Mouse (Mus musculus): ENCODE data around the gene Clcnka. TPM values are rescaled to one million over a fixed set of nuclear protein-coding genes. Genes with fewer than 3 reads are reported as not detected.

Clcnka gene
- polyA plus RNA-seq, 1 experiment = not detected

GRCm38 (mm10) chr4:141423288-141423687 is 24.8 kb upstream of the Clcnka start:
- WGBS = 64% methylated on average over 5 of the region's 5 CpGs
- no peak for DNase-seq (ENCODE audit: low read depth, low spot score)

- no peak for DNase-seq (ENCODE audit: low read depth, low spot score)
- 70% methylated on average over 5 of the region's 5 CpGs for WGBS
Observed at GRCm38 (mm10) chr4:141422841-141423240, 24.3 kb upstream of the Clcnka start.

- no peak for DNase-seq (ENCODE audit: low read depth, low spot score)
- WGBS = 57% methylated on average over 14 of the region's 14 CpGs
Observed at GRCm38 (mm10) chr4:141421423-141421822, 22.9 kb upstream of the Clcnka start.

GRCm38 (mm10) chr4:141420886-141421285 is 22.4 kb upstream of the Clcnka start:
- DNase-seq (ENCODE audit: low read depth, low spot score) = no peak
- 50% methylated on average over 9 of the region's 9 CpGs for WGBS

GRCm38 (mm10) chr4:141420192-141420829 is 21.8 kb upstream of the Clcnka start, which contains the start of gene Hspb7:
Hspb7 (plus strand) TSS chr4:141420779.
- WGBS = 57% methylated on average over 9 of the region's 9 CpGs
- DNase-seq (ENCODE audit: low read depth, low spot score) = no peak

- WGBS = 55% methylated on average over 27 of the region's 27 CpGs
- DNase-seq (ENCODE audit: low read depth, low spot score) = no peak
Observed at GRCm38 (mm10) chr4:141419398-141420191, 21.1 kb upstream of the Clcnka start.

- no peak for DNase-seq (ENCODE audit: low read depth, low spot score)
- WGBS = 42% methylated on average over 7 of the region's 7 CpGs
Observed at GRCm38 (mm10) chr4:141415924-141416323, 17.4 kb upstream of the Clcnka start, which contains the start of gene Clcnkb. Clcnkb (minus strand) TSS chr4:141416014.

GRCm38 (mm10) chr4:141411430-141411992 is 13.0 kb upstream of the Clcnka start:
- no peak for DNase-seq (ENCODE audit: low read depth, low spot score)
- WGBS = 32% methylated on average over 22 of the region's 22 CpGs

- DNase-seq (ENCODE audit: low read depth, low spot score) = no peak
- 91% methylated on average over 3 of the region's 3 CpGs for WGBS
Observed at GRCm38 (mm10) chr4:141408577-141408976, 10.1 kb upstream of the Clcnka start.

GRCm38 (mm10) chr4:141406516-141407299 is 8.2 kb upstream of the Clcnka start:
- DNase-seq (ENCODE audit: low read depth, low spot score) = no peak
- WGBS = 33% methylated on average over 14 of the region's 14 CpGs

- DNase-seq (ENCODE audit: low read depth, low spot score) = no peak
Observed at GRCm38 (mm10) chr4:141405314-141405622, 6.7 kb upstream of the Clcnka start.

GRCm38 (mm10) chr4:141404518-141405313 is 6.2 kb upstream of the Clcnka start:
- peak; percentile 51 for DNase-seq (ENCODE audit: low read depth, low spot score)
- 14% methylated on average over 15 of the region's 15 CpGs for WGBS

More at GRCm38 (mm10) chr4:141405314-141405622, 6.7 kb upstream of the Clcnka start:
- WGBS = 88% methylated on average over 3 of the region's 3 CpGs

- DNase-seq (ENCODE audit: low read depth, low spot score) = no peak
- whole genome bisulfite sequencing = 85% methylated on average over 15 of the region's 15 CpGs
Observed at GRCm38 (mm10) chr4:141400171-141400570, 1.6 kb upstream of the Clcnka start.

- WGBS = 74% methylated on average over 12 of the region's 12 CpGs
- no peak for DNase-seq (ENCODE audit: low read depth, low spot score)
Observed at GRCm38 (mm10) chr4:141397861-141398260, 663 bp downstream of the Clcnka start.

- no peak for DNase-seq (ENCODE audit: low read depth, low spot score)
- 24% methylated on average over 16 of the region's 16 CpGs for WGBS
Observed at GRCm38 (mm10) chr4:141394751-141395150, 3.8 kb downstream of the Clcnka start.

- no peak for DNase-seq (ENCODE audit: low read depth, low spot score)
- 70% methylated on average over 12 of the region's 12 CpGs for WGBS
Observed at GRCm38 (mm10) chr4:141391293-141391692, 7.2 kb downstream of the Clcnka start.

GRCm38 (mm10) chr4:141389366-141390150 is 9.0 kb downstream of the Clcnka start:
- WGBS = 69% methylated on average over 18 of the region's 18 CpGs

GRCm38 (mm10) chr4:141387933-141388332 is 10.6 kb downstream of the Clcnka start:
- 63% methylated on average over 5 of the region's 5 CpGs for WGBS
- no peak for DNase-seq (ENCODE audit: low read depth, low spot score)

More at GRCm38 (mm10) chr4:141389366-141390150, 9.0 kb downstream of the Clcnka start:
- no peak for DNase-seq (ENCODE audit: low read depth, low spot score)

Measured in large intestine, adult 2 months (tissue).